16 mouse cellular contexts compared by ENCODE assay signal in the genomic region with DNA sequence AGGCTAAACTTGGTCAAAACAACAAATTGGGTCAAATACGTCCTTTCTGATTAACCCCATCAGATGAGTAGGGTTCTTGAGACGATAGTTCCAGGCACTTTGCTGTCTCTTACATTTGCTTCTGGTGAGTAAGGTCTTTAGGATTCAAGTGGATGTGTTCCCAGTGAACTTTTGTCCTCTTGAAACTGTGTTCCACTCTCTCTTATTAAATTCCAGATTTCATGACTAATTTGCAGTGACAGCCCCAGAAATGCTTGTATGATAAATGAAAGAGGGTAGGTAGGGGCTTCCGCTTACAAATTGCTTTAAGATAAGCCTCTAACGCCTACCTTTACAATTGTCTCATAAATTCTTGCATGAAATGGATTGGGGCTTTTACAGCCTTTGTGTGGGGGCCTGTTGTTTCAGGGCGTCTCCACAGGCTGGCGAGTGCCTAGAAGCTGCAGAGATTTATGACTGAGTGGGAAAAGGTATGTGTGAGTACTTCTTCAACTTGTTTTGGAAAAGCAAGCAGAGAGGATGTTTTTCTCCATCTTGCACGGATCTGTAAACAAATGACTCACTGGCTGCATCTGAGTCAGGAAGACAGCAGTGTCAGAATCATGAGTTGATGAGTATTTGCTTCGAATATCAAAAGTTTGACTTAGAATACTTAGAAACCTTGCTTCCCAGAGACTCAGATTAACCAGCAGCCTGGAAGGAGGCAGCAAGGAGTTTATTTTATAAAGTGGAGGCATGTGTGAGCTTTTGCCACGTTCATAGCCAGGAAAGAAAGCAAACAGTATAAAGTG.
A peak's percentile ranks its signal among the peaks of the same experiment; 100 is the strongest.
DNase-seq lines count a peak whose midpoint lies in the region; ATAC-seq and TF ChIP-seq lines count a peak whose summit lies in the region.
"Had no signal": no experiment of that assay in that cellular context is flagged by ENCODE, and none has a peak within 500 bp of the region (broad histone marks: within the 10 kb centered on the region; RNA-seq: fewer than 3 reads in every experiment).

No protein-coding gene starts in this region.

- no peaks in the 10 kb centered on the region for H3K4me1 ChIP-seq in hindbrain, postnatal 0 days (ENCODE audit: insufficient read depth, low read length)
- peaks cover 22% of the 10 kb centered on the region for H3K4me1 ChIP-seq in hindbrain, embryonic 13.5 days (replicated peaks)
- peaks cover 19% of the 10 kb centered on the region for H3K4me1 ChIP-seq in lung, embryonic 16.5 days (replicated peaks; ENCODE audit: control insufficient read depth, insufficient read depth, low read length)
- peaks cover 23% of the 10 kb centered on the region for H3K4me1 ChIP-seq in embryonic facial prominence, embryonic 12.5 days
- H3K4me1 ChIP-seq in limb, embryonic 15.5 days: peaks cover 23% of the 10 kb centered on the region

- ATAC-seq in hindbrain, postnatal 0 days: no peak
- no peak for ATAC-seq in hindbrain, embryonic 13.5 days (ENCODE audit: low FRiP score)
- no peak for ATAC-seq in lung, embryonic 16.5 days (ENCODE audit: low read depth)
- no peak for ATAC-seq in embryonic facial prominence, embryonic 12.5 days (ENCODE audit: insufficient number of reproducible peaks, insufficient read depth, low FRiP score, low TSS enrichment)
- no peak for ATAC-seq in limb, embryonic 15.5 days (ENCODE audit: insufficient number of reproducible peaks, low FRiP score, low TSS enrichment, low read depth)
- ATAC-seq: activated CD4-positive, CD25-positive, alpha-beta regulatory T cell, adult 4 months had no signal

- H3K9me3 ChIP-seq in hindbrain, postnatal 0 days (ENCODE audit: low read length): no peaks in the 10 kb centered on the region
- H3K9me3 ChIP-seq in hindbrain, embryonic 13.5 days: no peaks in the 10 kb centered on the region
- no peaks in the 10 kb centered on the region for H3K9me3 ChIP-seq in lung, embryonic 16.5 days (ENCODE audit: control insufficient read depth, low read length)
- no peaks in the 10 kb centered on the region for H3K9me3 ChIP-seq in embryonic facial prominence, embryonic 12.5 days
- no peaks in the 10 kb centered on the region for H3K9me3 ChIP-seq in limb, embryonic 15.5 days

- no peaks in the 10 kb centered on the region for H3K27me3 ChIP-seq in hindbrain, postnatal 0 days (ENCODE audit: insufficient read depth, low read length)
- H3K27me3 ChIP-seq in hindbrain, embryonic 13.5 days: peaks cover 4% of the 10 kb centered on the region
- no peaks in the 10 kb centered on the region for H3K27me3 ChIP-seq in lung, embryonic 16.5 days (ENCODE audit: control insufficient read depth, insufficient read depth, low read depth, low read length)
- no peaks in the 10 kb centered on the region for H3K27me3 ChIP-seq in embryonic facial prominence, embryonic 12.5 days
- no peaks in the 10 kb centered on the region for H3K27me3 ChIP-seq in limb, embryonic 15.5 days

- no peak for TF ChIP-seq CTCF in hindbrain, postnatal 0 days (IDR thresholded peaks at IDR 0.05; ENCODE audit: low read depth)

- no peak overlapping the region for H3K4me2 ChIP-seq in hindbrain, postnatal 0 days (ENCODE audit: low read depth, low read length)
- H3K4me2 ChIP-seq in hindbrain, embryonic 13.5 days: no peak overlapping the region
- H3K4me2 ChIP-seq in lung, embryonic 16.5 days (ENCODE audit: low read depth, low read length): no peak overlapping the region
- H3K4me2 ChIP-seq in embryonic facial prominence, embryonic 12.5 days (replicated peaks): no peak overlapping the region
- H3K4me2 ChIP-seq in limb, embryonic 15.5 days: no peak overlapping the region
- H3K4me2 ChIP-seq: hindbrain, embryonic 14.5 days had no signal

- no peaks in the 10 kb centered on the region for H3K36me3 ChIP-seq in hindbrain, postnatal 0 days (ENCODE audit: insufficient read depth, low read length)
- no peaks in the 10 kb centered on the region for H3K36me3 ChIP-seq in hindbrain, embryonic 13.5 days
- no peaks in the 10 kb centered on the region for H3K36me3 ChIP-seq in lung, embryonic 16.5 days (ENCODE audit: control insufficient read depth, insufficient read depth, low read length)
- H3K36me3 ChIP-seq in embryonic facial prominence, embryonic 12.5 days: no peaks in the 10 kb centered on the region
- H3K36me3 ChIP-seq in limb, embryonic 15.5 days: no peaks in the 10 kb centered on the region

- H3K4me3 ChIP-seq in hindbrain, postnatal 0 days (ENCODE audit: low read length): no peak overlapping the region
- H3K4me3 ChIP-seq in hindbrain, embryonic 13.5 days: no peak overlapping the region
- H3K4me3 ChIP-seq in lung, embryonic 16.5 days (ENCODE audit: low read length): no peak overlapping the region
- no peak overlapping the region for H3K4me3 ChIP-seq in embryonic facial prominence, embryonic 12.5 days
- H3K4me3 ChIP-seq in limb, embryonic 15.5 days: no peak overlapping the region

- H3K27ac ChIP-seq in hindbrain, postnatal 0 days: 0 out of 2 replicates have a peak overlapping the region, but pooled peaks have one; percentile 17
- H3K27ac ChIP-seq in hindbrain, embryonic 13.5 days: no peak overlapping the region
- H3K27ac ChIP-seq in lung, embryonic 16.5 days (ENCODE audit: low read length): peak overlapping the region; percentile 74
- H3K27ac ChIP-seq in embryonic facial prominence, embryonic 12.5 days: peak overlapping the region; percentile 80
- peak overlapping the region; percentile 54 for H3K27ac ChIP-seq in limb, embryonic 15.5 days
- H3K27ac ChIP-seq: hindbrain, embryonic 14.5 days; macrophage had no signal

- WGBS in hindbrain, postnatal 0 days: 49% methylated on average over 9 of the region's 9 CpGs
- WGBS in hindbrain, embryonic 13.5 days: 42% methylated on average over 9 of the region's 9 CpGs
- 22% methylated on average over 9 of the region's 9 CpGs for WGBS in lung, embryonic 16.5 days
- WGBS in embryonic facial prominence, embryonic 12.5 days: 35% methylated on average over 9 of the region's 9 CpGs
- 17% methylated on average over 9 of the region's 9 CpGs for WGBS in limb, embryonic 15.5 days

- no peak for DNase-seq in hindbrain, postnatal 0 days (ENCODE audit: low spot score)
- no peak for DNase-seq in lung, postnatal 10 days
- DNase-seq in natural killer cell, adult 2 months (ENCODE audit: low spot score in 2 of 2): no peak
- DNase-seq in spleen, adult 12 weeks (ENCODE audit: low spot score): no peak
- DNase-seq: kidney, postnatal 14 days; layer of hippocampus, postnatal 36 days; liver; right cerebral cortex, postnatal 14 days; thymus, postnatal 14 days had no signal

- H3K9ac ChIP-seq in hindbrain, postnatal 0 days (replicated peaks; ENCODE audit: low read length): no peak overlapping the region
- H3K9ac ChIP-seq in hindbrain, embryonic 13.5 days: no peak overlapping the region
- no peak overlapping the region for H3K9ac ChIP-seq in lung, embryonic 16.5 days (ENCODE audit: low read length)
- H3K9ac ChIP-seq in embryonic facial prominence, embryonic 12.5 days: no peak overlapping the region
- no peak overlapping the region for H3K9ac ChIP-seq in limb, embryonic 15.5 days
- H3K9ac ChIP-seq: hindbrain, embryonic 14.5 days had no signal
